In the genomic region with DNA sequence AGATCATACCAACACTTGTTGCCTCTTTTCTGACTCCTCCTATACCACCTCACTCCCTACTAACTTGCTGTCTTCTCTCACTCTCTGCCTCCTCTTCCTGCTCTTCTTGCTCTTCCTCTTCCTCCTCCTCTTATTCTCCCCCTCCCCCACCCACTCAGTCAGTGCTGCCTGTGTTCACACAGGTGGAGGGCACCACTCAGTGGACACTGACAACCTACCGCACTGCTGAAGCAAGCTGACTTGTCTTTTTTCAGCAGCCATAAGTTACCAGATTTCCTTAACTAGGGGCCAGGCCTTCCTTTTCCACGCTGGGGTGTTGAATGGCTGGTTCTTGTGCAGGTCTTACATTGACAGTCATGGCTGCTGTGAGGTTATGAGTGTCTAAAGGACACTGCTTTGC, we compare ENCODE assay signal across 26 mouse cellular contexts.
DNase-seq lines count a peak whose midpoint lies in the region; ATAC-seq and TF ChIP-seq lines count a peak whose summit lies in the region.
"Had no signal": no experiment of that assay in that cellular context is flagged by ENCODE, and none has a peak within 500 bp of the region (broad histone marks: within the 10 kb centered on the region; RNA-seq: fewer than 3 reads in every experiment).

No protein-coding gene starts in this region.

- H3K36me3 ChIP-seq in liver, embryonic 14.5 days (replicated peaks; ENCODE audit: control insufficient read depth, insufficient read depth, low read depth): no peaks in the 10 kb centered on the region
- no peaks in the 10 kb centered on the region for H3K36me3 ChIP-seq in liver, embryonic 11.5 days (ENCODE audit: control insufficient read depth, insufficient read depth, low read length)
- no peaks in the 10 kb centered on the region; the same call in 1 of the 2 replicates for H3K36me3 ChIP-seq in ES-Bruce4 (ENCODE audit: control insufficient read depth, insufficient read depth, low read length, poor library complexity, severe bottlenecking)
- peaks cover 2% of the 10 kb centered on the region for H3K36me3 ChIP-seq in stomach, postnatal 0 days (ENCODE audit: control insufficient read depth, insufficient read depth, low read length)

- no peaks in the 10 kb centered on the region for H3K4me1 ChIP-seq in liver, embryonic 14.5 days (replicated peaks; ENCODE audit: control insufficient read depth in 2 of 2, insufficient read depth in 2 of 2, low read length in 1 of 2)
- H3K4me1 ChIP-seq in liver, embryonic 11.5 days (replicated peaks; ENCODE audit: control insufficient read depth, insufficient read depth, low read length): no peaks in the 10 kb centered on the region
- H3K4me1 ChIP-seq in ES-Bruce4 (ENCODE audit: control insufficient read depth, insufficient read depth, low read length): no peaks in the 10 kb centered on the region
- no peaks in the 10 kb centered on the region for H3K4me1 ChIP-seq in stomach, postnatal 0 days (replicated peaks; ENCODE audit: control insufficient read depth, insufficient read depth)
- H3K4me1 ChIP-seq in cerebellum, adult 2 months (ENCODE audit: control insufficient read depth, insufficient read depth, low read length): no peaks in the 10 kb centered on the region
- H3K4me1 ChIP-seq: heart, embryonic 12.5 days had no signal

- H3K9me3 ChIP-seq in liver, embryonic 14.5 days (ENCODE audit: control insufficient read depth, low read length): no peaks in the 10 kb centered on the region
- no peaks in the 10 kb centered on the region for H3K9me3 ChIP-seq in liver, embryonic 11.5 days (ENCODE audit: control insufficient read depth, low read length)
- no peaks in the 10 kb centered on the region for H3K9me3 ChIP-seq in ES-Bruce4 (replicated peaks; ENCODE audit: control insufficient read depth, insufficient read depth, low read length, poor library complexity, severe bottlenecking)
- no peaks in the 10 kb centered on the region for H3K9me3 ChIP-seq in stomach, postnatal 0 days (ENCODE audit: control insufficient read depth, low read length)
- H3K9me3 ChIP-seq: forebrain, embryonic 10.5 days; forebrain, embryonic 13.5 days; heart, embryonic 12.5 days; heart, embryonic 15.5 days had no signal

- no peak overlapping the region for H3K4me2 ChIP-seq in liver, embryonic 14.5 days (ENCODE audit: low read depth)
- no peak overlapping the region for H3K4me2 ChIP-seq in liver, embryonic 11.5 days
- no peak overlapping the region for H3K4me2 ChIP-seq in stomach, postnatal 0 days (replicated peaks; ENCODE audit: low read depth)
- H3K4me2 ChIP-seq: forebrain, embryonic 13.5 days; heart, embryonic 12.5 days; heart, embryonic 15.5 days; hindbrain, embryonic 14.5 days had no signal

- no peak for TF ChIP-seq POLR2A in ES-Bruce4 (IDR thresholded peaks at IDR 0.05; ENCODE audit: insufficient read depth, low read length)
- TF ChIP-seq POLR2A in cerebellum, adult 2 months (IDR thresholded peaks at IDR 0.05; ENCODE audit: borderline replicate concordance, insufficient read depth, low read length): no peak

- no peak overlapping the region for H3K27ac ChIP-seq in liver, embryonic 14.5 days
- H3K27ac ChIP-seq in liver, embryonic 11.5 days (ENCODE audit: low read depth, low read length): no peak overlapping the region
- H3K27ac ChIP-seq in ES-Bruce4 (ENCODE audit: insufficient read depth, low read length): no peak overlapping the region
- no peak overlapping the region for H3K27ac ChIP-seq in stomach, postnatal 0 days (replicated peaks)
- H3K27ac ChIP-seq in cerebellum, adult 2 months (ENCODE audit: insufficient read depth, low read length): no peak overlapping the region
- H3K27ac ChIP-seq: forebrain, embryonic 10.5 days; forebrain, embryonic 13.5 days; heart, embryonic 15.5 days; hindbrain, embryonic 14.5 days; hindbrain, postnatal 0 days had no signal

- H3K9ac ChIP-seq in liver, embryonic 14.5 days (replicated peaks): no peak overlapping the region
- H3K9ac ChIP-seq in liver, embryonic 11.5 days (ENCODE audit: low read depth, low read length): no peak overlapping the region
- H3K9ac ChIP-seq in ES-Bruce4 (ENCODE audit: low read depth, poor library complexity, severe bottlenecking): no peak overlapping the region
- H3K9ac ChIP-seq in stomach, postnatal 0 days (ENCODE audit: low read length): no peak overlapping the region
- H3K9ac ChIP-seq: forebrain, embryonic 13.5 days; heart, embryonic 12.5 days; heart, embryonic 15.5 days; hindbrain, embryonic 14.5 days had no signal

- 0 out of 2 replicates have a peak, but pooled peaks have one; percentile 7 for TF ChIP-seq CTCF in liver, embryonic 14.5 days (IDR thresholded peaks at IDR 0.05; ENCODE audit: low read depth)
- peak; percentile 4 for TF ChIP-seq CTCF in ES-Bruce4 (IDR thresholded peaks at IDR 0.05; ENCODE audit: low read depth, low read length)
- peak; percentile 35 for TF ChIP-seq CTCF in stomach, postnatal 0 days (IDR thresholded peaks at IDR 0.05; ENCODE audit: low read depth)
- no peak for TF ChIP-seq CTCF in cerebellum, adult 2 months (IDR thresholded peaks at IDR 0.05; ENCODE audit: borderline replicate concordance, insufficient read depth, low read depth, low read length)

- TF ChIP-seq EP300 in liver, embryonic 14.5 days (IDR thresholded peaks at IDR 0.05; ENCODE audit: low read depth): no peak
- no peak for TF ChIP-seq EP300 in ES-Bruce4 (IDR thresholded peaks at IDR 0.05; ENCODE audit: insufficient read depth, low read depth, low read length)
- TF ChIP-seq EP300 in stomach, postnatal 0 days (optimal IDR thresholded peaks at IDR 0.05): no peak

- no peaks in the 10 kb centered on the region for H3K27me3 ChIP-seq in liver, embryonic 14.5 days (ENCODE audit: control insufficient read depth, insufficient read depth, low read length)
- no peaks in the 10 kb centered on the region for H3K27me3 ChIP-seq in liver, embryonic 11.5 days (replicated peaks; ENCODE audit: control insufficient read depth, insufficient read depth, low read length)
- H3K27me3 ChIP-seq in ES-Bruce4 (ENCODE audit: control insufficient read depth, insufficient read depth, low read length, poor library complexity, severe bottlenecking): no peaks in the 10 kb centered on the region
- H3K27me3 ChIP-seq in stomach, postnatal 0 days (ENCODE audit: control insufficient read depth, insufficient read depth, low read length): no peaks in the 10 kb centered on the region
- no peaks in the 10 kb centered on the region for H3K27me3 ChIP-seq in cerebellum, adult 2 months (ENCODE audit: control insufficient read depth, insufficient read depth, low read length)
- H3K27me3 ChIP-seq: forebrain, embryonic 13.5 days; heart, embryonic 12.5 days; heart, embryonic 15.5 days had no signal

- 76% methylated on average over 2 of the region's 2 CpGs for WGBS in liver, embryonic 14.5 days (ENCODE audit: insufficient replicate concordance)
- WGBS in liver, embryonic 11.5 days: 88% methylated on average over 2 of the region's 2 CpGs
- 89% methylated on average over 2 of the region's 2 CpGs for WGBS in stomach, postnatal 0 days
- WGBS in cerebellum, adult 2 months: 93% methylated on average over 2 of the region's 2 CpGs

- no peak overlapping the region for H3K4me3 ChIP-seq in liver, embryonic 14.5 days (ENCODE audit: insufficient read depth in 1 of 2, low read depth in 2 of 2, low read length in 2 of 2)
- H3K4me3 ChIP-seq in liver, embryonic 11.5 days (ENCODE audit: low read depth, low read length): no peak overlapping the region
- H3K4me3 ChIP-seq in ES-Bruce4 (ENCODE audit: low read depth, low read length): no peak overlapping the region
- H3K4me3 ChIP-seq in stomach, postnatal 0 days (ENCODE audit: low read depth, low read length): no peak overlapping the region
- no peak overlapping the region for H3K4me3 ChIP-seq in cerebellum, adult 2 months (replicated peaks; ENCODE audit: insufficient read depth, low read depth, low read length)
- H3K4me3 ChIP-seq: forebrain, embryonic 10.5 days; forebrain, embryonic 13.5 days; heart, embryonic 12.5 days; heart, embryonic 15.5 days had no signal

- no peak for ATAC-seq in liver, embryonic 14.5 days (ENCODE audit: insufficient read depth)
- ATAC-seq in liver, embryonic 11.5 days (replicated peaks; ENCODE audit: low FRiP score): no peak
- no peak for ATAC-seq in stomach, postnatal 0 days (ENCODE audit: low FRiP score, low TSS enrichment)
- ATAC-seq: forebrain, embryonic 16.5 days; hindbrain, postnatal 0 days; inflammation-experienced regulatory T-cells, adult 6 months had no signal

- DNase-seq in heart, adult 11 months: peak; percentile 82
- DNase-seq in heart, adult 18-20 months: no peak
- DNase-seq in liver, embryonic 14.5 days (ENCODE audit: low read depth in 3 of 3, low spot score in 3 of 3): no peak
- DNase-seq in liver, embryonic 11.5 days (ENCODE audit: low spot score): no peak
- no peak for DNase-seq in stomach, postnatal 0 days (ENCODE audit: low spot score)
- DNase-seq in adrenal gland, postnatal 4 days (ENCODE audit: low spot score in 2 of 2): no peak
- no peak for DNase-seq in cerebellum, adult 2 months
- DNase-seq: adrenal gland, postnatal 10 days; adrenal gland, postnatal 36 days; B cell, adult 2 months; cerebellum, adult 11-12 months; cerebellum, adult 9-10 months; cerebellum, postnatal 14 days; gastrocnemius, postnatal 10 days; gastrocnemius, postnatal 36 days; heart, postnatal 10 days; heart, postnatal 4 days had no signal
